Mouse (Mus musculus): ENCODE results near the gene Rab28. TPM values are rescaled to one million over a fixed set of nuclear protein-coding genes. Genes with fewer than 3 reads are reported as not detected.

The Rab28 gene
- polyA plus RNA-seq (2016; fragmentation: Nextera tagmentation; extraction: Ambion mirVana) = 39.5 and 41.6 TPM in 2 replicates

GRCm38 (mm10) chr5:41708051-41708630 is at the start of gene Rab28:
Rab28 (minus strand) TSS chr5:41708157.
- peaks cover 8% of the 10 kb centered on the region for H3K4me1 ChIP-seq (replicated peaks)
- peak within 1 kb of the TSS; percentile 73 for H3K4me3 ChIP-seq
- peak; percentile 98 for ATAC-seq (ENCODE audit: insufficient number of reproducible peaks, low FRiP score)
- peak within 1 kb of the TSS; percentile 73 for H3K9ac ChIP-seq
- no peaks in the 10 kb centered on the region for H3K27me3 ChIP-seq (replicated peaks)
- peak within 1 kb of the TSS; percentile 77 for H3K27ac ChIP-seq (ENCODE audit: poor library complexity, severe bottlenecking)
- H3K4me2 ChIP-seq = peak within 1 kb of the TSS; percentile 100
- H3K9me3 ChIP-seq (replicated peaks) = no peaks in the 10 kb centered on the region
- 1% methylated on average over 34 of the region's 34 CpGs for WGBS
- H3K36me3 ChIP-seq = no peaks in the 10 kb centered on the region

GRCm38 (mm10) chr5:41757338-41757737 is 49.4 kb upstream of the Rab28 start:
- peaks cover 92% of the 10 kb centered on the region for H3K27me3 ChIP-seq (replicated peaks)
- H3K4me3 ChIP-seq = no peak overlapping the region
- WGBS = 8% methylated on average over 5 of the region's 5 CpGs
- H3K9ac ChIP-seq = no peak overlapping the region
- H3K27ac ChIP-seq (ENCODE audit: poor library complexity, severe bottlenecking) = no peak overlapping the region
- H3K4me2 ChIP-seq = no peak overlapping the region
- H3K36me3 ChIP-seq = no peaks in the 10 kb centered on the region
- peaks cover 9% of the 10 kb centered on the region for H3K4me1 ChIP-seq (replicated peaks)
- ATAC-seq (ENCODE audit: insufficient number of reproducible peaks, low FRiP score) = no peak
- no peaks in the 10 kb centered on the region for H3K9me3 ChIP-seq (replicated peaks)

- ATAC-seq (ENCODE audit: insufficient number of reproducible peaks, low FRiP score) = no peak
- peaks cover 3% of the 10 kb centered on the region for H3K4me1 ChIP-seq (replicated peaks)
- H3K27me3 ChIP-seq (replicated peaks) = peaks cover 92% of the 10 kb centered on the region
- WGBS = 6% methylated on average over 4 of the region's 4 CpGs
- no peaks in the 10 kb centered on the region for H3K9me3 ChIP-seq (replicated peaks)
- H3K9ac ChIP-seq = no peak overlapping the region
- H3K36me3 ChIP-seq = no peaks in the 10 kb centered on the region
- H3K4me2 ChIP-seq = no peak overlapping the region
- H3K27ac ChIP-seq (ENCODE audit: poor library complexity, severe bottlenecking) = no peak overlapping the region
- no peak overlapping the region for H3K4me3 ChIP-seq
Measured at GRCm38 (mm10) chr5:41756396-41756795, 48.4 kb upstream of the Rab28 start.

GRCm38 (mm10) chr5:41755373-41755960 is 47.5 kb upstream of the Rab28 start:
- Histone ChIP-seq H3K27ac (ENCODE audit: poor library complexity, severe bottlenecking) (no peak overlapping the region), H3K27me3 (replicated peaks) (peaks cover 93% of the 10 kb centered on the region), H3K9me3 (replicated peaks) (no peaks in the 10 kb centered on the region), H3K36me3 (no peaks in the 10 kb centered on the region), H3K4me2 (no peak overlapping the region), H3K4me1 (replicated peaks) (no peaks in the 10 kb centered on the region), H3K4me3 (no peak overlapping the region), H3K9ac (no peak overlapping the region)
- no peak for ATAC-seq (ENCODE audit: insufficient number of reproducible peaks, low FRiP score)
- WGBS = under 1% methylated on average over 23 of the region's 23 CpGs

DNA sequence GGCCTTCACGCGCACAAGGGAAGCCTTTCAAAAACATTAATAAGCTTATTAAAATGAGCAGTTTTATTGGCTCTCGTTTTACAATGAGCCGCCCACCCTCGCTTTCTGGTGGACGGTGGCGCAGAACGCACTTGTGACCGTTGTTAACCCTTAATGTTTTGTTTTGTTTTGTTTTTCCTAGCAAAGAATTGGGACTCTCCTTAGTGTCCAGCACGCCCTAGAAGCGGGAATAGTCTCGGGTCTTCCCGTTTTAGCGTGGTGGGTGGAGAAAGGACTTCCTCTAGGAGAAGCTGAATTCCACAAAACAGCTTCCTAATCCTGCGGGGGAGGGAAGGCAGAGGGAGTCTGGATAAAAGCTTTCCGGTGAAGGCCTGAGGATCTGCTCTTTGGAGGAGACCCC is 46.9 kb upstream of the Rab28 start:
- Histone ChIP-seq H3K36me3 (no peaks in the 10 kb centered on the region), H3K9ac (no peak overlapping the region), H3K4me2 (peak overlapping the region; percentile 54), H3K4me3 (peak overlapping the region; percentile 20), H3K27ac (ENCODE audit: poor library complexity, severe bottlenecking) (no peak overlapping the region), H3K4me1 (replicated peaks) (no peaks in the 10 kb centered on the region), H3K9me3 (replicated peaks) (no peaks in the 10 kb centered on the region), H3K27me3 (replicated peaks) (peaks cover 94% of the 10 kb centered on the region)
- WGBS = under 1% methylated on average over 16 of the region's 16 CpGs
- ATAC-seq (ENCODE audit: insufficient number of reproducible peaks, low FRiP score) = no peak

DNA sequence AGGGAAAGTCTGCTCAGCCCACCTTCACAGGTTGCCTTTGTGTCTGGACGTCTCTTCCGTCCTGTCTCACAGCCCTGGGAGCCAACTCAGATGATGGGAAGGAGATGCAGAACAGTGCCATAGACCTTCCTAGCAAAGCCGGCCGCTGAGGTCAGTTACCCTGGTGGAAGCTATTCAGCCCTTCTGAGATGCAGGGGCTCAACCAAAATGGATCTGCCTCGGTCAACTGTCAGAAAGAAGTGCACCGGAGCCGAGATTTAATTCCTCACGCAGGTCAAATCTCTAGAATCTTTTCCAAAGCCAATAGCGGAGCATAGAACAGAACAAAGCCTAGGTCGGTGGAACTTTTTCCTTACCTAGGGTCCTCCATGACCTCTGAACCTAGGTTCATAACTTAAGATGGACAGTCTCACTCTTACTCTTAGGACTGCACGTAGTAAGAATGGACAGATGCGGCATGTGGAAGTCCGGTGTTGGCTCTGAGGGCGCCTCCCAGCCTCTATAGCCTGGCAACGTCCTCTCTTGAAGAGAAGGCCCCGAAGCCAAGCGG is 46.3 kb upstream of the Rab28 start:
- no peaks in the 10 kb centered on the region for H3K36me3 ChIP-seq
- H3K9ac ChIP-seq = no peak overlapping the region
- H3K4me1 ChIP-seq (replicated peaks) = no peaks in the 10 kb centered on the region
- no peaks in the 10 kb centered on the region for H3K9me3 ChIP-seq (replicated peaks)
- peak overlapping the region; percentile 54 for H3K4me2 ChIP-seq
- H3K4me3 ChIP-seq = peak overlapping the region; percentile 20
- ATAC-seq (ENCODE audit: insufficient number of reproducible peaks, low FRiP score) = no peak
- 1% methylated on average over 17 of the region's 17 CpGs for WGBS
- peaks cover 96% of the 10 kb centered on the region for H3K27me3 ChIP-seq (replicated peaks)
- H3K27ac ChIP-seq (ENCODE audit: poor library complexity, severe bottlenecking) = no peak overlapping the region

DNA sequence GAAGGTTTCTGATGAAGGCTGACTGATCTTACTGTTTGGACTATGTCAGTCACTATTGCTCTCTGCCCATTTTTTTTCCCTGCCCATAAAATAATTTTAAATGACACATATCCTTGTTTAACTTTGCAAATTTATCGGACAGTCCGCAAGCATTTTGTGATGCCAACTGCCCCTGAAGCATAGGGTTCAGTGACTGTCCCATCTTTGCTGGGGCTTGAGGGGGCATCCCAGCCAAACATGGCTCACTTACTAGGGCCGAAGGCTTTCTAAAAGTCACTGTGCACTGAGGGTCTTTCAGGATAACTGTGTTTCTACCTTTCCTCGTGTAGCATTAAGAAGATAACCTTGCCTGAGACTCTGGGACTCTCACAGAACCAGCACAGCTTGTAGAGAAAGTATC is 44.8 kb upstream of the Rab28 start:
- no peak for ATAC-seq (ENCODE audit: insufficient number of reproducible peaks, low FRiP score)
- 36% methylated on average over 4 of the region's 4 CpGs for WGBS
- Histone ChIP-seq H3K9me3 (replicated peaks) (no peaks in the 10 kb centered on the region), H3K9ac (no peak overlapping the region), H3K4me1 (replicated peaks) (no peaks in the 10 kb centered on the region), H3K4me2 (no peak overlapping the region), H3K27me3 (replicated peaks) (peaks cover 97% of the 10 kb centered on the region), H3K27ac (ENCODE audit: poor library complexity, severe bottlenecking) (no peak overlapping the region), H3K36me3 (no peaks in the 10 kb centered on the region), H3K4me3 (no peak overlapping the region)

- ATAC-seq (ENCODE audit: insufficient number of reproducible peaks, low FRiP score) = no peak
Measured at GRCm38 (mm10) chr5:41744898-41745780, 37.2 kb upstream of the Rab28 start.

GRCm38 (mm10) chr5:41744234-41744633 is 36.3 kb upstream of the Rab28 start:
- H3K4me1 ChIP-seq (replicated peaks) = no peaks in the 10 kb centered on the region
- H3K36me3 ChIP-seq = no peaks in the 10 kb centered on the region
- peaks cover 61% of the 10 kb centered on the region for H3K27me3 ChIP-seq (replicated peaks)
- H3K4me3 ChIP-seq = no peak overlapping the region
- H3K27ac ChIP-seq (ENCODE audit: poor library complexity, severe bottlenecking) = no peak overlapping the region
- WGBS = 10% methylated on average over 7 of the region's 7 CpGs
- no peaks in the 10 kb centered on the region for H3K9me3 ChIP-seq (replicated peaks)
- H3K4me2 ChIP-seq = no peak overlapping the region
- ATAC-seq (ENCODE audit: insufficient number of reproducible peaks, low FRiP score) = no peak
- no peak overlapping the region for H3K9ac ChIP-seq

More at GRCm38 (mm10) chr5:41744898-41745780, 37.2 kb upstream of the Rab28 start:
- no peak overlapping the region for H3K4me3 ChIP-seq
- no peaks in the 10 kb centered on the region for H3K4me1 ChIP-seq (replicated peaks)
- H3K27me3 ChIP-seq (replicated peaks) = peaks cover 70% of the 10 kb centered on the region
- no peak overlapping the region for H3K27ac ChIP-seq (ENCODE audit: poor library complexity, severe bottlenecking)
- no peak overlapping the region for H3K9ac ChIP-seq
- no peak overlapping the region for H3K4me2 ChIP-seq
- WGBS = 5% methylated on average over 12 of the region's 15 CpGs
- H3K9me3 ChIP-seq (replicated peaks) = no peaks in the 10 kb centered on the region
- H3K36me3 ChIP-seq = no peaks in the 10 kb centered on the region

DNA sequence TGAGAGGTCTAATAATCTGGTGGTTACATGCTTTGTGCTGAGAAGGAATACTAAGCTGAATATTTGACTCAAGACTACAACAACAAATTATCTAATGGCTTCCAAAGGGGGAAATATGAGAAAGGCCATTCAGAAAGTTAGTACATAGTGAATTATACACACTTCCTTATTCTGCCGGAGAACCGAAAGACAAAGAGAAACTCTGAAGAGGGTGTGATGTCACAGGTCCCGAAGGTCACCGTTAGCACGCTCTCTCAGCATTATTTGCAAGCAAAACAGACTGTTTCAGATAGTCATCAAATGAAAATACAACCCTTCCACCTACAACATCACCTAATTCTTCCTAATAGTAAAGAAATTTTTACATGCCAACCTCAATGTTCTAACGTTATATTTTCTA is 30.9 kb upstream of the Rab28 start:
- 69% methylated on average over 6 of the region's 6 CpGs for WGBS
- H3K9ac ChIP-seq = no peak overlapping the region
- peaks cover 10% of the 10 kb centered on the region for H3K27me3 ChIP-seq (replicated peaks)
- H3K4me1 ChIP-seq (replicated peaks) = no peaks in the 10 kb centered on the region
- H3K4me2 ChIP-seq = no peak overlapping the region
- no peak overlapping the region for H3K27ac ChIP-seq (ENCODE audit: poor library complexity, severe bottlenecking)
- H3K36me3 ChIP-seq = no peaks in the 10 kb centered on the region
- ATAC-seq (ENCODE audit: insufficient number of reproducible peaks, low FRiP score) = no peak
- no peaks in the 10 kb centered on the region for H3K9me3 ChIP-seq (replicated peaks)
- no peak overlapping the region for H3K4me3 ChIP-seq

DNA sequence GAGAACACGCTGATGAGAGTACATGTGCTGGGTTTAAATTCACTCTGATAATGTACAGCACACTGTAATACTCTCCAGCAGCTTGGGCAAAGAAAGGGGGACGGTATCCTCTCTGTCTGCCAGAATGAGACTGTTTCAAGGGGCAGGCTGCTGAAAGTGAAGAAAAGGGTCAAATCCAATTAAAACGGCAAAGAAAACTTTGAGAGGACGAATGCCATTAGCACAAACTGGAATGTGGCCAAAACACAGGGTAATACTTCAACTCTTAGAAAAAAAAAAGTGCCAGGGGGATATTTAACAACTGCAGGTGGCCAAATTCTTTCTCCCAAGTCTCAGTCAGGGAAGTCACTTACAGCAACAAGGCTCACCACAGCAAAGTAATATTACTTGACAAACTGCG is 29.1 kb upstream of the Rab28 start:
- H3K4me1 ChIP-seq (replicated peaks) = no peaks in the 10 kb centered on the region
- H3K36me3 ChIP-seq = no peaks in the 10 kb centered on the region
- no peak overlapping the region for H3K4me2 ChIP-seq
- no peaks in the 10 kb centered on the region for H3K27me3 ChIP-seq (replicated peaks)
- ATAC-seq (ENCODE audit: insufficient number of reproducible peaks, low FRiP score) = no peak
- H3K4me3 ChIP-seq = no peak overlapping the region
- H3K9me3 ChIP-seq (replicated peaks) = no peaks in the 10 kb centered on the region
- no peak overlapping the region for H3K27ac ChIP-seq (ENCODE audit: poor library complexity, severe bottlenecking)
- no peak overlapping the region for H3K9ac ChIP-seq
- WGBS = 62% methylated on average over 5 of the region's 5 CpGs

All from heart, embryonic 12.5 days (tissue).